Mouse (Mus musculus) monocyte, adult 5-6 weeks (primary cell): ENCODE data around the gene Prx. TPM values are rescaled to one million over a fixed set of nuclear protein-coding genes. Genes with fewer than 3 reads are reported as not detected.
"Not testable (repeated sequence)": the region's sequence is repeated elsewhere in the genome, so short reads cannot be mapped to it uniquely, and the experiment has no call there.

Experiments
- ATAC-seq: fragments of 153-309, 156-312 bp; replicated peaks from 2 replicates; pipeline ENCODE4 v1.8.0; 2017; ENCODE audit warnings: mild to moderate bottlenecking; ENCODE audit not compliant: low TSS enrichment, insufficient number of reproducible peaks, severe bottlenecking, poor library complexity, low FRiP score
- total RNA-seq: library from RNA; stranded (forward); fragments of 200-1000, 200-491, 200-594 nt; gene quantifications from 3 replicates; pipeline ENCODE4 v1.2.3, GENCODE M21; 2017

The Prx gene
- total RNA-seq, 1 experiment from 2014 or later: 0.38 TPM

GRCm38 (mm10) chr7:27480927-27481626, 18.0 kb upstream of the Prx start:
- ATAC-seq: no peak

DNA sequence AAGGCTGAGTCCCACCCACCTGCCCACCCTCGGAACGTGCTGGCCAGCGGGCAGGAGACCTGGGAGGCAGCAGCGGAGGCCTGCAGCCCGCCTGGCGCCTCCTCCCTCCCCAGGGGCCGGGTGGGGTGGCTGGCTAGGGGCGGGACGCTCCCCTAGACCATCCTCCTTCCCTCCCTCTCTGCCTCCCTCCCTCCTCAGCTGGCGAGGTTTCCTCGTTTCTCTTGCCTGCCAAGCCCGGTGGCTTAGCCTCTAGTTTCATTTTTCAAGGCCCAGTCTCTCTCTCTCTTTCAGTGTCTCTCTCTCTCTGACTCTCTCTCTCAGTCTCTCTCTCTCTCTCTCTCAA, 17.5 kb upstream of the Prx start:
- ATAC-seq: peak; percentile 81

- ATAC-seq: no peak
Observed at GRCm38 (mm10) chr7:27483860-27484259, 15.3 kb upstream of the Prx start.

DNA sequence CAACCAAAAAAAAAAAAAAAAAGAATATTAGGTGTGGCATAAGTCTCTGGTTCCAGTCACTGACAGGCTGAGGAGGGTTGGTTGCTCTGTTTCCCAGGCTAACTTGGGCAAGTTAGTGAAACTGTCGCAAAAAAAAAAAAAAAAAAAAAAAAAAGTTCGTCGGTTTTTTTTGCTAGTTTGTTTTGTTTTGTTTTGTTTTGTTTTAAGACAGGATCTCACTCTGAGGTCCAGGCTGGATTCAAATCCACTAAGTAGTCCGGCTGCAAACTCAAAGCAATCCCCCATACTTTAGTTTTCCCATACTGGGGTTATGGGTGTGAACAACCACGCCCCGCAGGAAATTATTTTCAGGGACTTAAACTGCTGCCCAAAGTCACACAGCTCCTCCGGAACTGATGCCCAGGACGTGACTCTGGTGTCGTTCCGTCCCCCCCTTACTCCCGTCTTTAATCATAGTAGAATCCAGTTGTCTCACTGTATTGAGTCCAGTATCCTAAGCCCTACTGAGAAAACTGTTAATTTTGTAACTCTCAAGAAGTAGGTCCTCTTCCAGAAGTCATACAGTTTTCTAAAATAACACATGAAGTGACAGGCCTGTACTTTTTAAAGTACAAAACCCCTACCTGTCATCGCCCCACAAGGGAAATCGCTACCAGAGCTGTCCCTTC, 12.9 kb upstream of the Prx start:
- no peak for ATAC-seq

DNA sequence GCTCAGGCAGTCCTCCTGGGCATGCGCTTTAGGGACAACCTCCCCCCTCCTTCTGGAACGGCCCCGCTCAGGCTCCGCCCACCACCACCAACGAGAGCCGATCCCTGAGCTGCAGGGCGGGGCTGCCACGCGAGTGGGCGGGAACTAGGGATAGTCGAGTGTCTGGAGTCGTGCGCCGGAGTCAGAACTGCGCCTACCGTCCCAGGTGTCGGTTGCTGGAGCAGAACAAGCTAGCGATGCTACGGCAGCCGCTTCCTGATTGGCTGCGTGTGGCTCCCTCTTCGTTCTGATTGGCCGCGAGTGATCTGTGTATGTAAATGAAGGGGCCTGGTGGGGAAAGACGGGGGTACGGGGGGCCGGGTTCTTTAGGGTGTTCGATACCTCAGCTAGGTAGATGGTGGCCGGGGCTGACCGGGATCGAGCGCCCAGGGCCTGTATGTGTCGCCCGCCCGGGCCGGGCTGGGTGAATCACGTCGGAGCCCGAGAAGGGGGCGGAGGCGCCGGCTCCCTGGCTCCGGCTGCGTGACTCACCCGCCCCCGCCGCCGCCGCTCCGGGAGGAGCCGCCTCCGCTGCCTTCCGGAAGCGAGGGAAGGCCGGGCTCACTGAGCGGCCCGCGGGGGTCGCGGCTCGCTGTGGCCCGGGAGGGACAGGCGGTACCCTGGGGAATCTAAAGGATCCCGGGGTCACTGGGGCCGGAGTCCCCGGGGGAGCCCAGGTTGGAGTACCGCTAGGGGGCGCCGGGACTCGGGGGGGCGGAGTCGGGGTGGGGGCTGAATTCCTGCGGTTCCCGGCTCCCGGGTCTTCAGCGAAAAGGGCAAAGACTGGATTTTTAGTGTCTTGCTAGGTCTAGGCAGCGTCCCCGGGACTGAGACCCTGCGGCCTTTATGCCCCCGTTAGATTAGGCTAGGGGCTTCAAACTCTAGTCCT, 12.1 kb upstream of the Prx start, which contains the start of gene Sertad1:
Gene Sertad1 (plus strand): TSS at position 141 of the 928 bp plus-strand sequence.
- ATAC-seq: peak; percentile 87

DNA sequence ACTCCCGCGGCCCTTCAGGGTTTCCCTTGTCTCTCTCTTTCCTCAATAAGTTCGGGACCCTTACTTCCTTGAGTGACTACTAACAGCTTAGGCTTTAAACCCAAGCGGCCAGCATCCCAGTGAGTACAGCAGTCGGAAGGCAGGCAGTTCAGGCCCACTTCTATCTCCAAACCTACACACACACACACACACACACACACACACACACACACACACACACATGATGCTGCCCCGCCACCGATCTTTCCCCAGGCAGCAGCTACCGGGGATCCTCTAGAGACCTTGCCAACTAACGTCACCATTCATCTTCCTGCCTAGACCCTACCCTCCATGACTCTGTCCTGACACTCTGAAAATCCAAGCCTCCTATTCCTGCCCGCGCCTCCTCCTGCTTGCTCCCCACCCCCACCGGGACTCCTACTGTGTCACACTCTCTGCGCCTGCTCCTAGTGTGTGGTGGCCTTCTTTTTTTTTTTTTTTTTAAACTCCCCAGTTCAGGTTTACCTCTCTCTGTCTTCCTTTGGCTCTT, 11.3 kb upstream of the Prx start:
- no peak for ATAC-seq

DNA sequence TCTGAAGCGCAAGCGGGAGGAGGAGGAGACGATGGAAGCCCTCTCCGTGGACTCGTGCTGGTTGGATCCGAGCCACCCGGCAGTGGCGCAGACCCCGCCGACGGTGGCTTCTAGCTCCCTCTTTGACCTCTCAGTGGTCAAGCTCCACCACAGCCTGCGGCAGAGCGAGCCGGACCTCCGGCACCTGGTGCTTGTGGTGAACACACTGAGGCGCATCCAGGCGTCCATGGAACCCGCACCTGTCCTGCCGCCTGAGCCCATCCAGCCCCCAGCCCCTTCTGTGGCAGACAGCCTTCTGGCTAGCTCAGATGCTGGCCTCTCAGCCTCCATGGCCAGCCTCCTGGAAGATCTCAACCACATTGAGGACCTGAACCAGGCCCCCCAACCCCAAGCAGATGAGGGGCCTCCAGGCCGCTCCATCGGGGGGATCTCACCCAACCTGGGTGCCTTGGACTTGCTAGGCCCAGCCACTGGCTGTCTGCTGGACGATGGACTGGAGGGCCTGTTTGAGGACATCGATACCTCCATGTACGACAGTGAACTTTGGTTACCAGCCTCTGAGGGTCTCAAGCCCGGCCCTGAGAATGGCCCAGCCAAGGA, 9.8 kb upstream of the Prx start:
- no peak for ATAC-seq

GRCm38 (mm10) chr7:27490227-27490542, 8.9 kb upstream of the Prx start:
- no peak for ATAC-seq

DNA sequence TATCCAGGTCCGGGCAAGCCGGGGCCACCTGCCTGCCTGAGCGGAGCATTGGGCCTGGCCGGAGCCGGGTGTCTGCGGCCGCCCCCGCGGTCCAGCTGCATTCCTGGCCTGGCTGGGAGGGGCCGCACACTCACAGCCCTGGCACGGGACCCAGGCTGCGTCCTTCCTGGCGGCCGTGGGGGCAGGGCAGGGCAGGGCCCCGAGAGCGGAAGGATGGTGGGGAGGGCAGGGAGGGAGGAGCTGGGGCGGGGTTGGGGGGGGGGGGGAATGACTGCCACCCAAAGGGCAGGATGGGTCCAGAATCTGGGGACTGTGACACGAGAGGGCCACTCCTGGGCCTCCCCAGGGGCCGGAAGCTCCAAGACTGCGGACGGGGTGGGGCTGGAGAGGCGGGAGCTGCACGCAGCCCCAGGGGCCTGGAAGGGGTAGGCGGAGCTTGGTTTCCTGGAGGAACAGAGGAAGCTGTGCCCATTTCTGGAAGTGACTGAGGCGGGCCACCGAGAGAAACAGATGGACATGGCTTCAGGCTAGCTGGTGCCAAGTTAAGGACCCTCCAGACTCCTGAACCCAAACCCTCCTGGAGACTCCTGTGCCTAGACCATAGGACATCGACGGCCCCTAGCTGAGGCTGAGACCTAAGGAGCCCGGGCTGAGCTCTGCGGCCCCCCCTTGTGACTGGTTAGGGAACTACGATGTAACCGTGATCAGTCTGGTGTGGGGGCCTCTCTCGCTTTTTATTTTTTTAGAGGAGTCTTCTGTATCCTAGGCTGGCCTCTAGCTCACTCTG, 8.4 kb upstream of the Prx start:
- ATAC-seq: peak; percentile 70

- no peak for ATAC-seq
Observed at GRCm38 (mm10) chr7:27491856-27492255, 7.3 kb upstream of the Prx start.

GRCm38 (mm10) chr7:27493022-27493421, 6.1 kb upstream of the Prx start:
- ATAC-seq: no peak

GRCm38 (mm10) chr7:27493450-27493849, 5.7 kb upstream of the Prx start:
- ATAC-seq: no peak

- ATAC-seq: not testable (repeated sequence)
Observed at GRCm38 (mm10) chr7:27494659-27495367, 4.3 kb upstream of the Prx start.

DNA sequence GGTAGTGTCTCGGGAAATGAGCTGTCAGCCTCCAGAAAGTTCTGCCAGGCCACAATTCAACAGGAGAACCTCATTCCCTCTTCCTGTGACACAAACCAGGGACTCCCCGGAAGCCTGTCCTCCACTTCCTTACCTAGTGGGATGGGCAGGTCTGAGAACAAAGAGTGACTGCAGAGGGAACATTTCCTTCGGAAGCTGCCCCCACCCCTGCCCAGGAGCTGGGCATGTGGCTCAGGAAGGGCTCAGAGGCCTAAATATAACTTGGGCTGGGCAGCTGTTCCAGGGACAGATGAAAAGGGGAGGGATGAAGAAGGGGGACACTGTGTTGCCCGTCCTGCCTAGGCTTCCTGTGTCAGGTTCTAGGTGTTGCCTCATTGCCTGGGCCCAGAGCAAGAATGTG, 2.5 kb downstream of the Prx start:
- ATAC-seq: no peak

- peak; percentile 40; the same call in 1 of the 2 replicates for ATAC-seq
Observed at GRCm38 (mm10) chr7:27506765-27507370, 7.7 kb downstream of the Prx start.

- peak; percentile 91 for ATAC-seq
Observed at GRCm38 (mm10) chr7:27507711-27508647, 8.9 kb downstream of the Prx start.
